Mouse (Mus musculus) MEL (cell line): ENCODE measurements at regions not wholly inside any gene's neighbourhood (a gene's known extent, or its start where the extent isn't known, plus 50 kb on each side); places are given as distances from the start of the nearest gene placed in this dataset.

Experiments
- DNase-seq: peaks from one replicate; pipeline ENCODE4 v3.0.0; 2011; ENCODE audit warnings: low read depth, low spot score
- H3K27ac ChIP-seq: 2 replicates; pipeline ENCODE4 v1.5.1; 2012; ENCODE audit warnings: low read depth, mild to moderate bottlenecking, control low read depth, low read length, moderate library complexity; ENCODE audit not compliant: control insufficient read depth
- H3K27me3 ChIP-seq, 2 experiments: fragments of 150-350 bp in 1 of 2; sonication (generic) in 1 of 2; 2 replicates each; pipeline ENCODE4 v1.6.1; 2012; ENCODE audit warnings: low read length in 2 of 2, mild to moderate bottlenecking in 2 of 2, improper control_type of control experiment in 1 of 2, moderate library complexity in 1 of 2; ENCODE audit not compliant: insufficient read depth in 2 of 2, control insufficient read depth in 1 of 2
- H3K36me3 ChIP-seq, 2 experiments: 2 replicates each; pipeline ENCODE4 v1.6.1; 2012 to 2014; ENCODE audit warnings: low read length in 2 of 2, improper control_type of control experiment in 1 of 2, inconsistent platforms in 1 of 2, mild to moderate bottlenecking in 1 of 2; ENCODE audit not compliant: insufficient read depth in 2 of 2, control insufficient read depth in 1 of 2
- H3K4me1 ChIP-seq, 2 experiments: fragments of 150-350 bp in 1 of 2; sonication (generic) in 1 of 2; 2 replicates each; pipeline ENCODE4 v1.6.1; 2012; ENCODE audit warnings: low read length in 2 of 2, improper control_type of control experiment in 1 of 2, mild to moderate bottlenecking in 1 of 2; ENCODE audit not compliant: insufficient read depth in 2 of 2, control insufficient read depth in 1 of 2
- H3K4me3 ChIP-seq, 2 experiments: fragments of 150-350 bp in 1 of 2; sonication (generic) in 1 of 2; 2 replicates each; pipeline ENCODE4 v1.5.1; 2012; ENCODE audit warnings: low read depth in 2 of 2, low read length in 2 of 2, mild to moderate bottlenecking in 2 of 2, moderate library complexity in 2 of 2, control low read depth in 1 of 2, improper control_type of control experiment in 1 of 2; ENCODE audit not compliant: control insufficient read depth in 1 of 2, insufficient read depth in 1 of 2
- H3K79me2 ChIP-seq: 2 replicates; pipeline ENCODE4 v1.6.1; 2012; ENCODE audit warnings: mild to moderate bottlenecking, low read length, moderate library complexity; ENCODE audit not compliant: control insufficient read depth, poor library complexity, insufficient read depth
- H3K9ac ChIP-seq: 2 replicates; pipeline ENCODE4 v1.6.1; 2012; ENCODE audit warnings: low read depth, mild to moderate bottlenecking, control low read depth, low read length, moderate library complexity; ENCODE audit not compliant: control insufficient read depth, poor library complexity, severe bottlenecking
- H3K9me3 ChIP-seq: fragments of 150-350 bp; sonication (generic); replicated peaks from 2 replicates; pipeline ENCODE4 v1.6.1; 2012; ENCODE audit warnings: mild to moderate bottlenecking, low read length, improper control_type of control experiment, moderate library complexity; ENCODE audit not compliant: insufficient read depth
- BHLHE40 ChIP-seq: IDR thresholded peaks from 2 replicates; pipeline ENCODE4 v1.6.1; 2012; ENCODE audit warnings: low read depth, mild to moderate bottlenecking, inconsistent platforms, low read length, improper control_type of control experiment, borderline replicate concordance
- CHD1 ChIP-seq: IDR thresholded peaks from 2 replicates; pipeline ENCODE4 v1.6.1; 2012; ENCODE audit warnings: low read depth, mild to moderate bottlenecking, inconsistent platforms, low read length, improper control_type of control experiment
- CHD2 ChIP-seq: IDR thresholded peaks from 2 replicates; pipeline ENCODE4 v1.6.1; 2011; ENCODE audit warnings: low read length, improper control_type of control experiment
- CTCF ChIP-seq, 3 experiments: IDR thresholded peaks in 2 of 3; conservative IDR thresholded peaks in 1 of 3; 2 replicates each; pipeline ENCODE4 v1.5.1; 2011 to 2012; ENCODE audit warnings: low read length in 3 of 3, low read depth in 2 of 3, mild to moderate bottlenecking in 2 of 3, improper control_type of control experiment in 1 of 3, inconsistent platforms in 1 of 3, mixed read lengths in 1 of 3, moderate library complexity in 1 of 3; ENCODE audit not compliant: control insufficient read depth in 1 of 3, insufficient read depth in 1 of 3, poor library complexity in 1 of 3, severe bottlenecking in 1 of 3
- EP300 ChIP-seq, 2 experiments: IDR thresholded peaks; 2 replicates each; pipeline ENCODE4 v1.6.1; 2011; ENCODE audit warnings: improper control_type of control experiment in 2 of 2, low read length in 2 of 2, low read depth in 1 of 2, mild to moderate bottlenecking in 1 of 2
- ETS1 ChIP-seq: IDR thresholded peaks from 2 replicates; pipeline ENCODE4 v1.6.1; 2012; ENCODE audit warnings: low read depth, mild to moderate bottlenecking, inconsistent platforms, low read length, improper control_type of control experiment, moderate library complexity
- GABPA ChIP-seq: IDR thresholded peaks from 2 replicates; pipeline ENCODE4 v1.6.1; 2012; ENCODE audit warnings: low read depth, mild to moderate bottlenecking, inconsistent platforms, low read length, improper control_type of control experiment, moderate library complexity
- GATA1 ChIP-seq: IDR thresholded peaks from 2 replicates; pipeline ENCODE4 v1.6.1; 2011; ENCODE audit warnings: low read depth, low read length, improper control_type of control experiment
- HCFC1 ChIP-seq: IDR thresholded peaks from 2 replicates; pipeline ENCODE4 v1.6.1; 2012; ENCODE audit warnings: low read depth, mild to moderate bottlenecking, inconsistent platforms, low read length, improper control_type of control experiment, moderate library complexity
- KAT2A ChIP-seq: conservative IDR thresholded peaks from 2 replicates; pipeline ENCODE4 v1.6.1; 2012; ENCODE audit warnings: low read depth, low read length, improper control_type of control experiment, inconsistent platforms
- MAX ChIP-seq: IDR thresholded peaks from 2 replicates; pipeline ENCODE4 v1.6.1; 2011; ENCODE audit warnings: low read length, improper control_type of control experiment
- MAZ ChIP-seq: IDR thresholded peaks from 2 replicates; pipeline ENCODE4 v1.6.1; 2012; ENCODE audit warnings: low read depth, mild to moderate bottlenecking, inconsistent platforms, low read length, improper control_type of control experiment
- MXI1 ChIP-seq: IDR thresholded peaks from 2 replicates; pipeline ENCODE4 v1.6.1; 2011; ENCODE audit warnings: mild to moderate bottlenecking, low read depth, low read length, improper control_type of control experiment
- NELFE ChIP-seq: IDR thresholded peaks from 2 replicates; pipeline ENCODE4 v1.6.1; 2011; ENCODE audit warnings: low read depth, low read length, improper control_type of control experiment
- POLR2AphosphoS2 ChIP-seq: IDR thresholded peaks from 2 replicates; pipeline ENCODE4 v1.6.1; 2011; ENCODE audit warnings: low read length, improper control_type of control experiment
- POLR2AphosphoS5 ChIP-seq: IDR thresholded peaks from 2 replicates; pipeline ENCODE4 v1.6.1; 2012; ENCODE audit warnings: low read depth, borderline replicate concordance, mild to moderate bottlenecking, inconsistent platforms, low read length, moderate library complexity, mixed read lengths
- RAD21 ChIP-seq: IDR thresholded peaks from 2 replicates; pipeline ENCODE4 v1.6.1; 2011; ENCODE audit warnings: mild to moderate bottlenecking, low read depth, low read length, improper control_type of control experiment
- RCOR1 ChIP-seq: IDR thresholded peaks from 2 replicates; pipeline ENCODE4 v1.6.1; 2012; ENCODE audit warnings: low read depth, mild to moderate bottlenecking, inconsistent platforms, low read length, improper control_type of control experiment
- SMC3 ChIP-seq: IDR thresholded peaks from 2 replicates; pipeline ENCODE4 v1.6.1; 2011; ENCODE audit warnings: low read depth, low read length, improper control_type of control experiment
- TCF12 ChIP-seq: IDR thresholded peaks from 2 replicates; pipeline ENCODE4 v1.6.1; 2014; ENCODE audit warnings: low read depth, mild to moderate bottlenecking, inconsistent platforms, low read length, improper control_type of control experiment, moderate library complexity
- UBTF ChIP-seq: IDR thresholded peaks from 2 replicates; pipeline ENCODE4 v1.6.1; 2012; ENCODE audit warnings: low read depth, mild to moderate bottlenecking, inconsistent platforms, low read length, improper control_type of control experiment, moderate library complexity, borderline replicate concordance; ENCODE audit not compliant: insufficient read depth
- USF1 ChIP-seq: IDR thresholded peaks from 2 replicates; pipeline ENCODE4 v1.6.1; 2014; ENCODE audit warnings: low read depth, mild to moderate bottlenecking, inconsistent platforms, low read length, improper control_type of control experiment, moderate library complexity
- ZKSCAN1 ChIP-seq: IDR thresholded peaks from 2 replicates; pipeline ENCODE4 v1.6.1; 2012; ENCODE audit warnings: low read depth, mild to moderate bottlenecking, inconsistent platforms, low read length, improper control_type of control experiment, moderate library complexity
- ZMIZ1 ChIP-seq: IDR thresholded peaks from 2 replicates; pipeline ENCODE4 v1.6.1; 2012; ENCODE audit warnings: low read depth, mild to moderate bottlenecking, inconsistent platforms, low read length, improper control_type of control experiment, moderate library complexity

DNA sequence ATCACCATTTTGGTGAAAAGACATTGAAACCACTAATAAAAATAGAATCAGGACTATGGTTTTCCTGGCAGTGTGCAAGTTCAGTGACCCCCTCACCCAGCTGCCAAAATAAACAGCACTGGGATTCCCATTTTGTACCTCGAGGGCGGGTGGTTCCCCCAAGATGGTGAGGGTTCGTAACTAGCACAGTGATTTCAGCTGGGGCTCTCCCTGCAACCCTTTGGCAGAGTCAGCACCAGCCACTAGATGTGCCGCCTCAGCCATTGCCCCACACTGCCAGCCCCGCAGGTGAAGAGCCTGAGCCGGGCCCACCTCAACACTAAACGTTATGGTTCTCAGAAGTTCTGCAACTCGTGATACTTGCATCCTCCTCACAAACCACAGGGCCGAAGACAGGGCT, 74.3 kb upstream of the Spdye4c start:
- TF ChIP-seq SMC3: no peak
- TF ChIP-seq BHLHE40: no peak
- TF ChIP-seq KAT2A: no peak
- no peak for TF ChIP-seq GATA1
- TF ChIP-seq USF1: no peak
- no peak for TF ChIP-seq EP300 (IDR thresholded peaks at IDR 0.05; ENCODE audit: low read depth in 1 of 2, low read length in 2 of 2)
- TF ChIP-seq HCFC1: no peak
- no peak for TF ChIP-seq NELFE
- no peak for TF ChIP-seq MXI1
- TF ChIP-seq UBTF: no peak
- TF ChIP-seq ZMIZ1: no peak
- no peak for TF ChIP-seq GABPA
- DNase-seq: no peak
- Histone ChIP-seq H3K4me3 (no peak overlapping the region), H3K9ac (no peak overlapping the region), H3K27me3 (peaks cover 0 to 5% of the 10 kb centered on the region in 2 experiments; a peak in 2 of 4 replicates), H3K9me3 (no peaks in the 10 kb centered on the region), H3K79me2 (no peaks in the 10 kb centered on the region), H3K27ac (no peak overlapping the region), H3K4me1 (peaks cover 0 to 7% of the 10 kb centered on the region in 2 experiments; a peak in 1 of 4 replicates), H3K36me3 (0 out of 4 replicates have a peak, but pooled peaks cover 0 to 2% of the 10 kb centered on the region in 2 experiments)

DNA sequence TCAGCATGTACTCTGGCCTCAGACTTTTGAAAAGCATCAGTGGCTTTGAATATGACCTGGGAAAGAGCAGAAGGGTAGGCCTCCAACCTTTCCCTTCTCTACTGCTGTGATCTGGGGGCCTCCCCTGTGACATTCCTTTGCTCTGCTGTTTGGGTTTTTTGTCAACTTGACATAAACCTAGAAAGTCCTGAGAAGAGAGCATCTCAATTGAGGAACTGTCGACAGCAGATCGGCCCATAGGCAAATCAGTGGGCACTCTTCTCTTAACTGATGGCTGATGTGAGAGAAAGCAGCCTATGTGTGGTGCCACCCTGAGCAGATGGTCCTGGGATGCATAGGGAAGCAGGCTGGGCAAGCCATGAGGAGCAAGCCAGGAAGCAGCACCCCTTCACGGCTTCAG, 72.9 kb upstream of the Spdye4c start:
- Histone ChIP-seq H3K9me3 (no peaks in the 10 kb centered on the region), H3K36me3 (0 out of 4 replicates have a peak, but pooled peaks cover 0 to 2% of the 10 kb centered on the region in 2 experiments), H3K9ac (no peak overlapping the region), H3K27ac (no peak overlapping the region), H3K4me3 (no peak overlapping the region), H3K27me3 (peaks cover 0 to 5% of the 10 kb centered on the region in 2 experiments; a peak in 2 of 4 replicates), H3K4me1 (peaks cover 0 to 3% of the 10 kb centered on the region in 2 experiments; a peak in 1 of 4 replicates), H3K79me2 (no peaks in the 10 kb centered on the region)
- TF ChIP-seq ETS1 (no peak), ZKSCAN1 (no peak), EP300 (IDR thresholded peaks at IDR 0.05; ENCODE audit: low read depth in 1 of 2, low read length in 2 of 2) (no peak), UBTF (no peak), MXI1 (no peak), POLR2AphosphoS5 (no peak), GATA1 (no peak), GABPA (no peak), RCOR1 (no peak), TCF12 (no peak), CHD2 (no peak), CTCF (IDR thresholded peaks at IDR 0.05 in 2 of 3, conservative IDR thresholded peaks at IDR 0.05 in 1 of 3; ENCODE audit: control insufficient read depth in 1 of 3, insufficient read depth in 1 of 3, low read depth in 2 of 3, low read length in 3 of 3, poor library complexity in 1 of 3, severe bottlenecking in 1 of 3) (no peak), MAX (no peak), CHD1 (no peak), RAD21 (no peak), MAZ (no peak), POLR2AphosphoS2 (no peak), KAT2A (no peak)
- no peak for DNase-seq
